Mouse (Mus musculus) cerebellum, adult 2 months (tissue): Measurements from ENCODE around the gene Pif1.

Source experiments
- CTCF ChIP-seq: fragments of 200-500 bp; IDR thresholded peaks from 2 replicates; pipeline ENCODE4 v1.5.1; 2011; ENCODE audit warnings: low read depth, mild to moderate bottlenecking, control low read depth, low read length, moderate library complexity, borderline replicate concordance; ENCODE audit not compliant: insufficient read depth
- POLR2A ChIP-seq: fragments of 200-500 bp; IDR thresholded peaks from 2 replicates; pipeline ENCODE4 v1.6.1; 2011; ENCODE audit warnings: low read length, control low read depth, borderline replicate concordance; ENCODE audit not compliant: insufficient read depth

DNA sequence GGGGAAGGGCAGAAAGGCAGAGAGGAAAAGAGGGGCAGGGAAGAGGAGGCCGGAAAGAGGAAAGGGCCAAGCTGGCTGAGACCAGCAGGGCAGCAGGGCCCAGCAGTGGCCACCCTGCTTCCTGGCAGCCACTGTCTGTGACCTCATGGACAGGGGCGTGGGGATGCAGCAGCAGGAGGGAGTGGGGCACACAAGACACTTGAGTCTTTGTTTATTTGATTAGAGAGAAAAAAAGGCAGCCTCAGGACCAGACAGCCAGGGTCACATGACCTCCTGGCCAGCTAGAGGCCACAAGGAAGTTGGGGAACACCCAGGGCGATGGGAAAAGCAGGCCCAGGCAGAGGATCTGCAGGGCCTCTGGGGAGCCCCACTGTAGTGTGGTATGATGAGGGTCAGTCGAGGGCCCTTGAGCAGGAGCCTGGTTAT is 24.9 kb upstream of the Pif1 start:
- TF ChIP-seq POLR2A (no peak), CTCF (no peak)
